ENCODE assay signal across 30 mouse cellular contexts in the genomic region with DNA sequence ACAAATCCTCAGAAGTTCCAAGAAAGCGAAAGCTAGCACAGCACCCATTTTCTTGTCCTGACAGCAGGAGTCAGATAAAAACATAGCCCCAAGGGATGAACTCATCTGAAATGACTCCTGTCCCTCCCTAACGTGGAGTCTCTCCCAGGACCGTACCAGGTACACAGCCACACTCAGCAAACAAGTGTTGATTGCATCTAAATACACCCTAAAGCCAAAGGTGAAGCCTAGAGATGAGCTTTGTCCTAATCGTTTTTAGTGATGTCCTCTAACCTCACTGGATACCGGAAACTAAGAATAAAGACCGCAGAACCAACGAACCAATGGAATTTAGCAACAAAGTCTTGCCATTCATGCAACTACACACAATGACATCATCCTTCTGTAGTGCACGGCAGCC.
A peak's percentile ranks its signal among the peaks of the same experiment; 100 is the strongest.
DNase-seq lines count a peak whose midpoint lies in the region; ATAC-seq lines count a peak whose summit lies in the region.
"Had no signal": no experiment of that assay in that cellular context is flagged by ENCODE, and none has a peak within 500 bp of the region (broad histone marks: within the 10 kb centered on the region; RNA-seq: fewer than 3 reads in every experiment).

No protein-coding gene starts in this region.

- H3K9ac ChIP-seq in heart, embryonic 15.5 days: no peak overlapping the region
- H3K9ac ChIP-seq: embryonic facial prominence, embryonic 15.5 days; forebrain, embryonic 12.5 days; forebrain, postnatal 0 days; hindbrain, embryonic 14.5 days; limb, embryonic 15.5 days; midbrain, embryonic 12.5 days; neural tube, embryonic 13.5 days had no signal

- WGBS in heart, embryonic 10.5 days: 76% methylated on average over 8 of the region's 8 CpGs
- WGBS in heart, embryonic 15.5 days: 66% methylated on average over 8 of the region's 8 CpGs
- WGBS in limb, embryonic 10.5 days: 84% methylated on average over 8 of the region's 8 CpGs

- no peak overlapping the region for H3K4me2 ChIP-seq in heart, embryonic 15.5 days
- H3K4me2 ChIP-seq: embryonic facial prominence, embryonic 15.5 days; forebrain, embryonic 12.5 days; hindbrain, embryonic 14.5 days; limb, embryonic 15.5 days; midbrain, embryonic 12.5 days; neural tube, embryonic 13.5 days had no signal

- peak overlapping the region; percentile 89 for H3K27ac ChIP-seq in heart, embryonic 10.5 days
- H3K27ac ChIP-seq in heart, embryonic 15.5 days: peak overlapping the region; percentile 90
- 0 out of 2 replicates have a peak overlapping the region, but pooled peaks have one; percentile 16 for H3K27ac ChIP-seq in limb, embryonic 10.5 days
- H3K27ac ChIP-seq: embryonic facial prominence, embryonic 15.5 days; forebrain, embryonic 12.5 days; hindbrain, embryonic 14.5 days; limb, embryonic 15.5 days; midbrain, embryonic 12.5 days; neural tube, embryonic 13.5 days; stomach, postnatal 0 days had no signal

- ATAC-seq in heart, embryonic 15.5 days (replicated peaks; ENCODE audit: insufficient number of reproducible peaks, insufficient read depth, low FRiP score, low read depth): no peak
- ATAC-seq: activated CD4-positive, CD25-positive, alpha-beta regulatory T cell, adult 4 months; forebrain, postnatal 0 days; intestine, postnatal 0 days had no signal

- no peaks in the 10 kb centered on the region for H3K36me3 ChIP-seq in heart, embryonic 10.5 days
- no peaks in the 10 kb centered on the region for H3K36me3 ChIP-seq in heart, embryonic 15.5 days
- no peaks in the 10 kb centered on the region for H3K36me3 ChIP-seq in limb, embryonic 10.5 days
- H3K36me3 ChIP-seq: embryonic facial prominence, embryonic 10.5 days; embryonic facial prominence, embryonic 15.5 days; forebrain, embryonic 12.5 days; limb, embryonic 15.5 days; midbrain, embryonic 12.5 days; neural tube, embryonic 13.5 days had no signal

- no peaks in the 10 kb centered on the region for H3K27me3 ChIP-seq in heart, embryonic 10.5 days (ENCODE audit: insufficient read depth, poor library complexity, severe bottlenecking)
- no peaks in the 10 kb centered on the region for H3K27me3 ChIP-seq in heart, embryonic 15.5 days
- no peaks in the 10 kb centered on the region for H3K27me3 ChIP-seq in limb, embryonic 10.5 days (ENCODE audit: low read depth, poor library complexity, severe bottlenecking)
- H3K27me3 ChIP-seq: embryonic facial prominence, embryonic 15.5 days; limb, embryonic 15.5 days; midbrain, embryonic 12.5 days; neural tube, embryonic 13.5 days had no signal

- peaks cover 83% of the 10 kb centered on the region for H3K4me1 ChIP-seq in heart, embryonic 10.5 days
- peaks cover 58% of the 10 kb centered on the region for H3K4me1 ChIP-seq in heart, embryonic 15.5 days (replicated peaks)
- H3K4me1 ChIP-seq in limb, embryonic 10.5 days: peaks cover 19% of the 10 kb centered on the region

- no peaks in the 10 kb centered on the region for H3K9me3 ChIP-seq in heart, embryonic 10.5 days
- H3K9me3 ChIP-seq in heart, embryonic 15.5 days (replicated peaks): no peaks in the 10 kb centered on the region
- no peaks in the 10 kb centered on the region for H3K9me3 ChIP-seq in limb, embryonic 10.5 days (replicated peaks)
- H3K9me3 ChIP-seq: embryonic facial prominence, embryonic 10.5 days; embryonic facial prominence, embryonic 15.5 days; forebrain, embryonic 12.5 days; limb, embryonic 15.5 days; megakaryocyte, embryonic 14.5 days; midbrain, embryonic 12.5 days; neural tube, embryonic 13.5 days had no signal

- intact Hi-C loops in heart, postnatal 10 days (cut with DNase I): no loop called here

- DNase-seq in heart, embryonic 10.5 days (ENCODE audit: low spot score): no peak
- no peak for DNase-seq in heart, postnatal 10 days
- DNase-seq in heart, adult 9 months (ENCODE audit: low spot score in 2 of 2): no peak
- peak; percentile 12 for DNase-seq in 3T3-L1 (ENCODE audit: low read depth, low spot score)
- no peak for DNase-seq in limb, embryonic 10.5 days (ENCODE audit: low spot score)
- DNase-seq in lung, postnatal 25 days (ENCODE audit: low spot score): no peak
- DNase-seq: adrenal gland, adult 2 months; adrenal gland, postnatal 36 days; B cell, adult 2 months; forebrain, postnatal 0 days; kidney, adult 9 months; kidney, postnatal 10 days; layer of hippocampus, postnatal 36 days; left cerebral cortex, postnatal 4 days; lung, postnatal 4 days; right cerebral cortex, postnatal 4 days; thymus, adult 2 months; thymus, postnatal 36 days had no signal

- no peak overlapping the region for H3K4me3 ChIP-seq in heart, embryonic 10.5 days
- H3K4me3 ChIP-seq in heart, embryonic 15.5 days: no peak overlapping the region
- no peak overlapping the region for H3K4me3 ChIP-seq in limb, embryonic 10.5 days
- H3K4me3 ChIP-seq: embryonic facial prominence, embryonic 10.5 days; embryonic facial prominence, embryonic 15.5 days; forebrain, embryonic 12.5 days; limb, embryonic 15.5 days; megakaryocyte, embryonic 14.5 days; midbrain, embryonic 12.5 days; neural tube, embryonic 13.5 days had no signal

Comparison
In these comparisons a context has a peak if more than half of its experiments do, and no peak if none do; other contexts are left out.
1. H3K27ac ChIP-seq: peak in every context shown above with its lines; median percentile 90 in heart, embryonic 15.5 days; 89 in heart, embryonic 10.5 days; 16 in limb, embryonic 10.5 days.